In genomic region chr17:87125344-87125743, GRCm38 (mm10) we compare ENCODE assay signal across 7 mouse cellular contexts. TPM values are rescaled to one million over a fixed set of nuclear protein-coding genes. Genes with fewer than 3 reads are reported as not detected.
A peak's percentile ranks its signal among the peaks of the same experiment; 100 is the strongest.
DNase-seq lines count a peak whose midpoint lies in the region; ATAC-seq lines count a peak whose summit lies in the region.

No protein-coding gene starts in this region.

- H3K4me1 ChIP-seq in forebrain, embryonic 14.5 days (ENCODE audit: control insufficient read depth, insufficient read depth, low read length), result 0 out of 2 replicates have a peak, but pooled peaks cover 4% of the 10 kb centered on the region
- H3K4me1 ChIP-seq in limb, embryonic 10.5 days, result peaks cover 9% of the 10 kb centered on the region
- H3K4me1 ChIP-seq in stomach, embryonic 15.5 days, result no peaks in the 10 kb centered on the region

- H3K27ac ChIP-seq in forebrain, embryonic 14.5 days (ENCODE audit: low read depth, low read length), result no peak overlapping the region
- peak overlapping the region; percentile 54; the same call in 1 of the 2 replicates for H3K27ac ChIP-seq in limb, embryonic 10.5 days
- no peak overlapping the region for H3K27ac ChIP-seq in stomach, embryonic 15.5 days

- H3K27me3 ChIP-seq in forebrain, embryonic 14.5 days (replicated peaks; ENCODE audit: control insufficient read depth, insufficient read depth, low read length), result no peaks in the 10 kb centered on the region
- H3K27me3 ChIP-seq in limb, embryonic 10.5 days (ENCODE audit: low read depth, poor library complexity, severe bottlenecking), result no peaks in the 10 kb centered on the region
- H3K27me3 ChIP-seq in stomach, embryonic 15.5 days (replicated peaks), result no peaks in the 10 kb centered on the region

- WGBS in forebrain, embryonic 14.5 days, result 70% methylated on average over 24 of the region's 24 CpGs
- WGBS in limb, embryonic 10.5 days, result 58% methylated on average over 24 of the region's 24 CpGs
- 56% methylated on average over 24 of the region's 24 CpGs for WGBS in stomach, embryonic 15.5 days

- H3K4me2 ChIP-seq in forebrain, embryonic 14.5 days (ENCODE audit: low read length), result peak overlapping the region; percentile 38
- peak overlapping the region; percentile 41 for H3K4me2 ChIP-seq in stomach, embryonic 15.5 days

- 0 out of 2 replicates have a peak, but pooled peaks cover 4% of the 10 kb centered on the region for H3K36me3 ChIP-seq in forebrain, embryonic 14.5 days (ENCODE audit: control insufficient read depth, insufficient read depth, low read length)
- H3K36me3 ChIP-seq in limb, embryonic 10.5 days, result peaks cover 19% of the 10 kb centered on the region
- no peaks in the 10 kb centered on the region for H3K36me3 ChIP-seq in stomach, embryonic 15.5 days

- DNase-seq in ovary, postnatal 36 days (ENCODE audit: low spot score), result peak; percentile 20
- DNase-seq in ovary, postnatal 14 days (ENCODE audit: low spot score), result no peak
- DNase-seq in forebrain, embryonic 14.5 days (ENCODE audit: low spot score), result no peak
- DNase-seq in limb, embryonic 10.5 days (ENCODE audit: low spot score), result peak; percentile 43
- DNase-seq in c-Kit-positive CD71-positive TER-119-positive erythroid progenitor cells, embryonic 14.5 days (ENCODE audit: low spot score), result no peak
- DNase-seq in urinary bladder, postnatal 36 days (ENCODE audit: low spot score in 2 of 2), result no peak

- H3K9ac ChIP-seq in forebrain, embryonic 14.5 days (ENCODE audit: low read length), result 0 out of 2 replicates have a peak overlapping the region, but pooled peaks have one; percentile 41
- no peak overlapping the region for H3K9ac ChIP-seq in stomach, embryonic 15.5 days

- no peaks in the 10 kb centered on the region for H3K9me3 ChIP-seq in forebrain, embryonic 14.5 days (replicated peaks; ENCODE audit: control insufficient read depth, low read length)
- H3K9me3 ChIP-seq in limb, embryonic 10.5 days (replicated peaks), result no peaks in the 10 kb centered on the region
- H3K9me3 ChIP-seq in stomach, embryonic 15.5 days, result no peaks in the 10 kb centered on the region

- peak overlapping the region; percentile 9 for H3K4me3 ChIP-seq in forebrain, embryonic 14.5 days (ENCODE audit: low read depth, low read length)
- H3K4me3 ChIP-seq in limb, embryonic 10.5 days, result peak overlapping the region; percentile 41
- H3K4me3 ChIP-seq in stomach, embryonic 15.5 days (replicated peaks), result 0 out of 2 replicates have a peak overlapping the region, but pooled peaks have one; percentile 1

- no peak for ATAC-seq in forebrain, embryonic 14.5 days
- peak; percentile 35; the same call in 1 of the 2 replicates for ATAC-seq in stomach, embryonic 15.5 days (ENCODE audit: insufficient read depth, low FRiP score, low read depth)

RNA-seq across cellular contexts. Expression of gene Socs5, which starts 17.9 kb away (rescaled TPM):
- 13.2 and 15.4 TPM in 2 replicates for polyA plus RNA-seq in forebrain, embryonic 14.5 days (2014; fragmentation: Nextera tagmentation; extraction: Ambion mirVana)
- polyA plus RNA-seq in limb, embryonic 10.5 days (2016; fragmentation: Nextera tagmentation; extraction: Ambion mirVana), result 9.3 and 9.5 TPM in 2 replicates
- 11.5 and 12.2 TPM in 2 replicates for polyA plus RNA-seq in stomach, embryonic 15.5 days (2015; fragmentation: Nextera tagmentation; extraction: Ambion mirVana)

Comparison
In these comparisons a context has a peak if more than half of its experiments do, and no peak if none do; other contexts are left out.
1. DNase-seq: peak in ovary, postnatal 36 days (single experiment) and limb, embryonic 10.5 days (single experiment); none in ovary, postnatal 14 days (single experiment), forebrain, embryonic 14.5 days (single experiment), c-Kit-positive CD71-positive TER-119-positive erythroid progenitor cells, embryonic 14.5 days (single experiment) and urinary bladder, postnatal 36 days (0 of 2).
2. Peak in every context shown above with its lines, with median percentiles within 50 percentile points of each other: H3K4me3 ChIP-seq.